Mouse (Mus musculus) thymus, adult 2 months (tissue): ENCODE results near the gene Rnf157.

ENCODE experiments used
- CTCF ChIP-seq: fragments of 200-500 bp; IDR thresholded peaks from 2 replicates; pipeline ENCODE4 v1.5.1; 2012; ENCODE audit warnings: mild to moderate bottlenecking, control low read depth, low read length, moderate library complexity, borderline replicate concordance; ENCODE audit not compliant: control insufficient read depth, poor library complexity, insufficient read depth; ENCODE audit errors: extremely low read depth
- POLR2A ChIP-seq: fragments of 200-500 bp; IDR thresholded peaks from 2 replicates; pipeline ENCODE4 v1.6.1; 2012; ENCODE audit warnings: mild to moderate bottlenecking, low read length, control low read depth, moderate library complexity; ENCODE audit not compliant: control insufficient read depth, poor library complexity, insufficient read depth; ENCODE audit errors: extremely low read depth

- TF ChIP-seq CTCF (no peak), POLR2A (no peak)
These were observed 41.1 kb upstream of the Rnf157 start for GRCm38 (mm10) chr11:116453889-116454288.
